Mouse (Mus musculus): ENCODE measurements around the gene Flrt1. TPM values are rescaled to one million over a fixed set of nuclear protein-coding genes. Genes with fewer than 3 reads are reported as not detected.

The Flrt1 gene
- not detected in 2 replicates for polyA plus RNA-seq (2011; ENCODE audit: insufficient read depth, insufficient read length, low replicate concordance, missing spikeins)

GRCm38 (mm10) chr19:7105544-7105943 is at the start of gene Flrt1:
Gene Flrt1, minus strand, starts transcription at chr19:7105729.
- no peak for TF ChIP-seq POLR2A (IDR thresholded peaks at IDR 0.05; ENCODE audit: borderline replicate concordance, control insufficient read depth, low read depth, low read length)
- TF ChIP-seq CTCF (IDR thresholded peaks at IDR 0.05; ENCODE audit: control insufficient read depth, insufficient read depth, low read length), result no peak
- no peak within 1 kb of the TSS for H3K4me3 ChIP-seq (replicated peaks; ENCODE audit: control insufficient read depth, low read depth, low read length)

GRCm38 (mm10) chr19:7155196-7155595 is 49.7 kb upstream of the Flrt1 start:
- Histone ChIP-seq H3K4me1 (ENCODE audit: control insufficient read depth, insufficient read depth, low read length) (no peaks in the 10 kb centered on the region), H3K4me3 (replicated peaks; ENCODE audit: control insufficient read depth, low read depth, low read length) (no peak overlapping the region), H3K27ac (ENCODE audit: control insufficient read depth, insufficient read depth, low read depth, low read length, poor library complexity) (no peak overlapping the region)
- TF ChIP-seq POLR2A (IDR thresholded peaks at IDR 0.05; ENCODE audit: borderline replicate concordance, control insufficient read depth, low read depth, low read length), result no peak
- no peak for TF ChIP-seq CTCF (IDR thresholded peaks at IDR 0.05; ENCODE audit: control insufficient read depth, insufficient read depth, low read length)
- WGBS, result 83% methylated on average over 6 of the region's 6 CpGs

More at GRCm38 (mm10) chr19:7105544-7105943, at the start of gene Flrt1:
- 80% methylated on average over 9 of the region's 9 CpGs for WGBS
- H3K27ac ChIP-seq (ENCODE audit: control insufficient read depth, insufficient read depth, low read depth, low read length, poor library complexity), result no peak within 1 kb of the TSS
- H3K4me1 ChIP-seq (ENCODE audit: control insufficient read depth, insufficient read depth, low read length), result no peaks in the 10 kb centered on the region; the same call in 1 of the 2 replicates

DNA sequence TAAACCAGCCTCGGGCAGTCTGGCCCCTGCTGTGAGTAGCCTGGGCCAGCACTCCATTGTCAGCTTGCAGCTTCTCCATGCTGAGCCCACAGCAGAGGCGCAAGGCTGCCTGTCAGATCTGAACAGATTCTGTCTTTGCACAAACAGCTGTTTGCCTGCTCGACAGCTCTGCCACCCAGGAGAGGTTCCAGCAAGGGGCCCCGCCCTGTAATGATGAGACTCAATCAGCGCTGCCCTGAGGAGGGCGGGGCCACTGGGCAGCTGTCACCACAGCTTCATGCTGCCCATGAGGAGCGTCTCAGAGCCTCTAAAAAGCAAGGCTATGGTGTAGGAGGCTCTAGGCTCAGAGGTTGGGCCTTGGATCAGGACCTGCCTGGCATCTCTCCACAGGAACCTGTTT is 47.7 kb upstream of the Flrt1 start:
- Histone ChIP-seq H3K4me1 (ENCODE audit: control insufficient read depth, insufficient read depth, low read length) (no peaks in the 10 kb centered on the region), H3K27ac (ENCODE audit: control insufficient read depth, insufficient read depth, low read depth, low read length, poor library complexity) (no peak overlapping the region), H3K4me3 (replicated peaks; ENCODE audit: control insufficient read depth, low read depth, low read length) (no peak overlapping the region)
- TF ChIP-seq POLR2A (IDR thresholded peaks at IDR 0.05; ENCODE audit: borderline replicate concordance, control insufficient read depth, low read depth, low read length) (no peak), CTCF (IDR thresholded peaks at IDR 0.05; ENCODE audit: control insufficient read depth, insufficient read depth, low read length) (no peak)
- 60% methylated on average over 7 of the region's 7 CpGs for WGBS

DNA sequence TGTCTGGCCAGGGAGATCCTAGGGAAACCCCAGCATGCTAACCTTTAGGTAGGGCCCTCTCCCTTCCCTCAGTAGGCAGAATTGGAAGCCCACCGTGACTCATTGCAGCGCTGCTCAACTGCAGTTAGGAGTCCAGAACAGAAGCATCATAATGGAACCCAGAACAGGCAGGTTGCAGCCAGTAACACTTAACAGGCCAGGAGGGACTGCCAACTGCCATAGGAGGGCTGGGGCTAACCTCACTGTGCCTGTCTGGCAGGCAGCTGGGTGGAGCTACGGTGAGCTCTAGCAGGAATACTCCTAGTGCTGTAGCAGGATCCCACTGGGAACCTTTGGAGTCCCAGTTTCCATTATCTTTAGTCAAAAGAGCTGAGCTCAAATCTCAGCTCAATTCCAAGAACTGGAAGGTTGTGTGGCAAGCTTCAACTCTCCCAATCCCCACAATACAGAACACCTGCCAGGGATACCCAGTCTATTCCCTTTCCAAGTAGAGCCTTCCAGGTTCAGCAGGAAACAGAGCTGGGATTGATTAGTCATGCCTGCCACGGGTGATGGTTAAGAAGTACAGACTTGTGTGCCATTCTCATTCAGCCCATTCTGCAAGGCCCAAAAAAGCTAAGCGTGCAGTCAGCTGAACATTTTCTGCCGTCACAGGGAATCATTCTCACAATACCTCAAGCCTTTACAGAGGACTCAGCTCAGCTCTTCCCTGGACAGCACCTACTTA is 46.6 kb upstream of the Flrt1 start:
- TF ChIP-seq CTCF (IDR thresholded peaks at IDR 0.05; ENCODE audit: control insufficient read depth, insufficient read depth, low read length), result no peak
- no peak for TF ChIP-seq POLR2A (IDR thresholded peaks at IDR 0.05; ENCODE audit: borderline replicate concordance, control insufficient read depth, low read depth, low read length)
- Histone ChIP-seq H3K27ac (ENCODE audit: control insufficient read depth, insufficient read depth, low read depth, low read length, poor library complexity) (no peak overlapping the region), H3K4me3 (replicated peaks; ENCODE audit: control insufficient read depth, low read depth, low read length) (no peak overlapping the region), H3K4me1 (ENCODE audit: control insufficient read depth, insufficient read depth, low read length) (no peaks in the 10 kb centered on the region)
- WGBS, result 82% methylated on average over 6 of the region's 6 CpGs

GRCm38 (mm10) chr19:7151300-7151926 is 45.9 kb upstream of the Flrt1 start:
- WGBS, result 81% methylated on average over 7 of the region's 7 CpGs
- no peak overlapping the region for H3K27ac ChIP-seq (ENCODE audit: control insufficient read depth, insufficient read depth, low read depth, low read length, poor library complexity)
- TF ChIP-seq CTCF (IDR thresholded peaks at IDR 0.05; ENCODE audit: control insufficient read depth, insufficient read depth, low read length), result no peak
- no peak for TF ChIP-seq POLR2A (IDR thresholded peaks at IDR 0.05; ENCODE audit: borderline replicate concordance, control insufficient read depth, low read depth, low read length)

GRCm38 (mm10) chr19:7149158-7149685 is 43.7 kb upstream of the Flrt1 start:
- H3K4me3 ChIP-seq (replicated peaks; ENCODE audit: control insufficient read depth, low read depth, low read length), result no peak overlapping the region
- WGBS, result 82% methylated on average over 7 of the region's 7 CpGs
- H3K27ac ChIP-seq (ENCODE audit: control insufficient read depth, insufficient read depth, low read depth, low read length, poor library complexity), result no peak overlapping the region
- TF ChIP-seq POLR2A (IDR thresholded peaks at IDR 0.05; ENCODE audit: borderline replicate concordance, control insufficient read depth, low read depth, low read length) (no peak), CTCF (IDR thresholded peaks at IDR 0.05; ENCODE audit: control insufficient read depth, insufficient read depth, low read length) (no peak)
- peaks cover under 1% of the 10 kb centered on the region; the same call in 1 of the 2 replicates for H3K4me1 ChIP-seq (ENCODE audit: control insufficient read depth, insufficient read depth, low read length)

More at GRCm38 (mm10) chr19:7151300-7151926, 45.9 kb upstream of the Flrt1 start:
- Histone ChIP-seq H3K4me1 (ENCODE audit: control insufficient read depth, insufficient read depth, low read length) (no peaks in the 10 kb centered on the region), H3K4me3 (replicated peaks; ENCODE audit: control insufficient read depth, low read depth, low read length) (no peak overlapping the region)

GRCm38 (mm10) chr19:7148541-7149085 is 43.1 kb upstream of the Flrt1 start:
- Histone ChIP-seq H3K27ac (ENCODE audit: control insufficient read depth, insufficient read depth, low read depth, low read length, poor library complexity) (no peak overlapping the region), H3K4me1 (ENCODE audit: control insufficient read depth, insufficient read depth, low read length) (peaks cover 1% of the 10 kb centered on the region; the same call in 1 of the 2 replicates), H3K4me3 (replicated peaks; ENCODE audit: control insufficient read depth, low read depth, low read length) (no peak overlapping the region)
- TF ChIP-seq CTCF (IDR thresholded peaks at IDR 0.05; ENCODE audit: control insufficient read depth, insufficient read depth, low read length) (no peak), POLR2A (IDR thresholded peaks at IDR 0.05; ENCODE audit: borderline replicate concordance, control insufficient read depth, low read depth, low read length) (no peak)
- 39% methylated on average over 8 of the region's 8 CpGs for WGBS

DNA sequence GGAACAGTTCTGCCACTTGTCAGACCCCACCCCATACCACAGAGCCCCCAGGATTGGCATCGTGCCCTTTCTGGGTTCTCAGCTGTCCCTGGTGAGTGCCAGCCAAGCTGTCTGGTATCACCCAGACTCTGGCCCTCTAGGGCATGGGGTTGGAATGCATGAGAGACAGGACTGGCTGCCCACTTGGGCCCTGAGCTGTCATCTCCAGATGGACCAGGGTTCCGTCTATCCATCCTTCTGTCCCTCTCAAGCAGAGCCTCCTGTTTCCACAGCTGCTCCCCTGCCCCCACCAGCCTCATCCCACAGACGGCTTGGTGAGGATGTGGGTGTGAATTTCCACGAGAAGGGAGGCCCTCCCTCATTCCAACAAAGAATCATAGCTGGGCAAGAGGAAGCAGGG is 42.6 kb upstream of the Flrt1 start:
- Histone ChIP-seq H3K4me1 (ENCODE audit: control insufficient read depth, insufficient read depth, low read length) (peaks cover 1% of the 10 kb centered on the region; the same call in 1 of the 2 replicates), H3K4me3 (replicated peaks; ENCODE audit: control insufficient read depth, low read depth, low read length) (no peak overlapping the region), H3K27ac (ENCODE audit: control insufficient read depth, insufficient read depth, low read depth, low read length, poor library complexity) (no peak overlapping the region)
- TF ChIP-seq POLR2A (IDR thresholded peaks at IDR 0.05; ENCODE audit: borderline replicate concordance, control insufficient read depth, low read depth, low read length) (no peak), CTCF (IDR thresholded peaks at IDR 0.05; ENCODE audit: control insufficient read depth, insufficient read depth, low read length) (no peak)
- 40% methylated on average over 4 of the region's 4 CpGs for WGBS

Measured in bone marrow, adult 2 months (tissue).